Mouse (Mus musculus): ENCODE results near the gene Phrf1.

DNA sequence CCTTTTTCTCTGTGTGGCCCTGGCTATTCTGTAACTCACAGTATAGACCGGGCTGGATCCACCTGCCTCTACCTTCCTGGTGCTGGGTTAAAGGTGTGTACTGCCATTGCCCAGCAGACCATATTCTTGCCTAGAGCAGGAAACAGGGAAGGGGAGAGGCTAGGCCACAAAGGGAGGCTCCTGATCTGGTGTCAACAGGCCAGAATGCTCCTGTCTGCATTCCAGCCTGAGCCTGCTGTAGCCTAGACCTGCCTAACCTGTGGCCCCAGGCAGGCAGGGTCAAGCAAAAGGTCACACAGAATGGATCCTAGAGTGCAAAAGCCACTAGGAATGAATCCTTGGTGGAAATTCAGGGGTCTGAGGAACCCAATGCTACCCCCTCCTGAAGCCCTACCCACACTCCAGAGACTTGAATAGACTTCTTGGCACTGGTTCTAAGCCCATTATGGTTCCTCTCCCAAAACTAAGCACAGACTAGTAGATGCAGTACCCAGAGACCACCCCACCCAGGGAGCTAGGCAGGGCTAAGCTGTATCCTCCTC lies 9.0 kb upstream of the Phrf1 start:
- TF ChIP-seq CTCF (IDR thresholded peaks at IDR 0.05; ENCODE audit: borderline replicate concordance, insufficient read depth, low read length) (no peak), POLR2A (IDR thresholded peaks at IDR 0.05; ENCODE audit: low read depth, low read length) (no peak)
